14 mouse cellular contexts compared by ENCODE assay signal in genomic region chr10:34317217-34317606, GRCm38 (mm10). TPM values are rescaled to one million over a fixed set of nuclear protein-coding genes. Genes with fewer than 3 reads are reported as not detected.
DNase-seq lines count a peak whose midpoint lies in the region; ATAC-seq lines count a peak whose summit lies in the region.
"Had no signal": no experiment of that assay in that cellular context is flagged by ENCODE, and none has a peak within 500 bp of the region (broad histone marks: within the 10 kb centered on the region; RNA-seq: fewer than 3 reads in every experiment).

No protein-coding gene starts in this region.

- no peaks in the 10 kb centered on the region for H3K27me3 ChIP-seq in neural tube, embryonic 11.5 days (ENCODE audit: control insufficient read depth, insufficient read depth, low read length)
- no peaks in the 10 kb centered on the region for H3K27me3 ChIP-seq in hindbrain, embryonic 12.5 days
- H3K27me3 ChIP-seq in midbrain, embryonic 11.5 days (ENCODE audit: control insufficient read depth, insufficient read depth, low read length), result no peaks in the 10 kb centered on the region
- H3K27me3 ChIP-seq: heart, embryonic 15.5 days; limb, embryonic 15.5 days had no signal

- H3K27ac ChIP-seq in neural tube, embryonic 11.5 days (ENCODE audit: low read depth, low read length), result peak overlapping the region; percentile 84
- peak overlapping the region; percentile 87 for H3K27ac ChIP-seq in hindbrain, embryonic 12.5 days
- peak overlapping the region; percentile 88 for H3K27ac ChIP-seq in midbrain, embryonic 11.5 days (ENCODE audit: low read depth, low read length)
- H3K27ac ChIP-seq: heart, embryonic 15.5 days; limb, embryonic 15.5 days had no signal

- no peaks in the 10 kb centered on the region for H3K36me3 ChIP-seq in neural tube, embryonic 11.5 days (ENCODE audit: control insufficient read depth, insufficient read depth, low read length)
- H3K36me3 ChIP-seq in hindbrain, embryonic 12.5 days, result no peaks in the 10 kb centered on the region
- H3K36me3 ChIP-seq in midbrain, embryonic 11.5 days (ENCODE audit: control insufficient read depth, insufficient read depth, low read length), result no peaks in the 10 kb centered on the region
- H3K36me3 ChIP-seq: heart, embryonic 15.5 days had no signal

- peak overlapping the region; percentile 9; the same call in 1 of the 2 replicates for H3K4me2 ChIP-seq in neural tube, embryonic 11.5 days (ENCODE audit: low read depth)
- peak overlapping the region; percentile 43 for H3K4me2 ChIP-seq in hindbrain, embryonic 12.5 days (replicated peaks)
- H3K4me2 ChIP-seq in midbrain, embryonic 11.5 days, result peak overlapping the region; percentile 32; the same call in 1 of the 2 replicates
- H3K4me2 ChIP-seq: heart, embryonic 15.5 days; limb, embryonic 15.5 days had no signal

- peaks cover 9% of the 10 kb centered on the region; the same call in 1 of the 2 replicates for H3K4me1 ChIP-seq in neural tube, embryonic 11.5 days (ENCODE audit: control insufficient read depth, insufficient read depth, low read length)
- peaks cover 24% of the 10 kb centered on the region for H3K4me1 ChIP-seq in hindbrain, embryonic 12.5 days
- peaks cover 9% of the 10 kb centered on the region for H3K4me1 ChIP-seq in midbrain, embryonic 11.5 days (ENCODE audit: control insufficient read depth, insufficient read depth, low read length)

- H3K9me3 ChIP-seq in neural tube, embryonic 11.5 days (ENCODE audit: control insufficient read depth, low read length), result no peaks in the 10 kb centered on the region
- no peaks in the 10 kb centered on the region for H3K9me3 ChIP-seq in hindbrain, embryonic 12.5 days (replicated peaks)
- H3K9me3 ChIP-seq in midbrain, embryonic 11.5 days (ENCODE audit: control insufficient read depth, low read length), result no peaks in the 10 kb centered on the region
- H3K9me3 ChIP-seq: heart, embryonic 15.5 days; limb, embryonic 15.5 days had no signal

- 25% methylated on average over 2 of the region's 2 CpGs for WGBS in neural tube, embryonic 11.5 days
- 19% methylated on average over 2 of the region's 2 CpGs for WGBS in hindbrain, embryonic 12.5 days
- WGBS in midbrain, embryonic 11.5 days, result 16% methylated on average over 2 of the region's 2 CpGs

- H3K4me3 ChIP-seq in neural tube, embryonic 11.5 days (ENCODE audit: low read depth, low read length), result no peak overlapping the region
- H3K4me3 ChIP-seq in hindbrain, embryonic 12.5 days, result no peak overlapping the region
- no peak overlapping the region for H3K4me3 ChIP-seq in midbrain, embryonic 11.5 days (ENCODE audit: low read depth, low read length)
- H3K4me3 ChIP-seq: heart, embryonic 15.5 days; limb, embryonic 15.5 days; myocyte had no signal

- DNase-seq in neural tube, embryonic 11.5 days (ENCODE audit: low spot score), result no peak
- no peak for DNase-seq in neural tube, embryonic 10.5 days (ENCODE audit: extremely low spot score, low spot score)
- DNase-seq in midbrain, embryonic 11.5 days (ENCODE audit: low spot score, missing footprints), result no peak
- no peak for DNase-seq in urinary bladder, postnatal 14 days (ENCODE audit: low spot score)
- DNase-seq in frontal cortex, adult 2 months (ENCODE audit: extremely low spot score in 1 of 2, low spot score in 1 of 2), result no peak
- DNase-seq: gastrocnemius, postnatal 25 days; kidney, postnatal 14 days; lung, postnatal 14 days; thymus, postnatal 36 days had no signal

- peak; percentile 50 for ATAC-seq in neural tube, embryonic 11.5 days (ENCODE audit: insufficient read depth, low FRiP score, low TSS enrichment)
- ATAC-seq in hindbrain, embryonic 12.5 days (ENCODE audit: low FRiP score), result peak; percentile 74
- ATAC-seq in midbrain, embryonic 11.5 days (ENCODE audit: low FRiP score), result peak; percentile 64
- no peak for ATAC-seq in megakaryocyte-erythroid progenitor cell, adult 5-6 weeks (replicated peaks; ENCODE audit: low FRiP score, low TSS enrichment, poor library complexity, severe bottlenecking)

- no peak overlapping the region for H3K9ac ChIP-seq in neural tube, embryonic 11.5 days (ENCODE audit: low read length)
- H3K9ac ChIP-seq in hindbrain, embryonic 12.5 days, result no peak overlapping the region
- H3K9ac ChIP-seq in midbrain, embryonic 11.5 days (ENCODE audit: low read length), result no peak overlapping the region
- H3K9ac ChIP-seq: heart, embryonic 15.5 days; limb, embryonic 15.5 days had no signal

RNA-seq across cellular contexts. Expression of gene Tspyl4, which starts 20.0 kb away (rescaled TPM):
- 38.6 and 40.4 TPM in 2 replicates for polyA plus RNA-seq in neural tube, embryonic 11.5 days (2014; fragmentation: Nextera tagmentation; extraction: Ambion mirVana)
- 134 and 153 TPM in 2 replicates for polyA plus RNA-seq in hindbrain, embryonic 12.5 days (2016; fragmentation: Nextera tagmentation; extraction: Ambion mirVana)
- 26.9 and 32.7 TPM in 2 replicates for polyA plus RNA-seq in midbrain, embryonic 11.5 days (2014; fragmentation: Nextera tagmentation; extraction: Ambion mirVana)
- polyA plus RNA-seq in frontal cortex, adult 2 months (2012; rRNA removed), result 289 and 295 TPM in 2 replicates
- total RNA-seq in megakaryocyte-erythroid progenitor cell, adult 5-6 weeks (2014; fragmentation: Nextera tagmentation), result 0.57 and 1.3 TPM in 2 replicates
- 0.91 and 1.4 TPM in 2 replicates for total RNA-seq in megakaryocyte-erythroid progenitor cell, adult 5-6 weeks (2017)

RNA-seq across cellular contexts. Expression of gene Tspyl1, which starts 35.2 kb away (rescaled TPM):
- 72.9 and 74.7 TPM in 2 replicates for polyA plus RNA-seq in neural tube, embryonic 11.5 days (2014; fragmentation: Nextera tagmentation; extraction: Ambion mirVana)
- 129 and 140 TPM in 2 replicates for polyA plus RNA-seq in hindbrain, embryonic 12.5 days (2016; fragmentation: Nextera tagmentation; extraction: Ambion mirVana)
- polyA plus RNA-seq in midbrain, embryonic 11.5 days (2014; fragmentation: Nextera tagmentation; extraction: Ambion mirVana), result 68.8 and 76.8 TPM in 2 replicates
- 103 and 105 TPM in 2 replicates for polyA plus RNA-seq in frontal cortex, adult 2 months (2012; rRNA removed)
- 25.1 and 29.3 TPM in 2 replicates for total RNA-seq in megakaryocyte-erythroid progenitor cell, adult 5-6 weeks (2014; fragmentation: Nextera tagmentation)
- 42.6 and 45.1 TPM in 2 replicates for total RNA-seq in megakaryocyte-erythroid progenitor cell, adult 5-6 weeks (2017)
